Mouse (Mus musculus): ENCODE measurements around the gene Olfr985. TPM values are rescaled to one million over a fixed set of nuclear protein-coding genes. Genes with fewer than 3 reads are reported as not detected.

The Olfr985 gene
- polyA plus RNA-seq, 1 experiment from 2014 or later, result not detected

Other genes with a start within 250 kb of the Olfr985 start
- not detected in 2 replicates for gene Olfr229, start 222.8 kb downstream of the Olfr985 start, polyA plus RNA-seq (2016; fragmentation: Nextera tagmentation; extraction: Ambion mirVana)
- gene Olfr974, start 192.7 kb downstream of the Olfr985 start, polyA plus RNA-seq (2016; fragmentation: Nextera tagmentation; extraction: Ambion mirVana), result not detected in 2 replicates
- not detected in 2 replicates for gene Olfr975, start 178.1 kb downstream of the Olfr985 start, polyA plus RNA-seq (2016; fragmentation: Nextera tagmentation; extraction: Ambion mirVana)
- not detected in 2 replicates for gene Olfr976, start 169.1 kb downstream of the Olfr985 start, polyA plus RNA-seq (2016; fragmentation: Nextera tagmentation; extraction: Ambion mirVana)
- not detected in 2 replicates for gene Olfr978, start 138.1 kb downstream of the Olfr985 start, polyA plus RNA-seq (2016; fragmentation: Nextera tagmentation; extraction: Ambion mirVana)
- not detected in 2 replicates for gene Olfr979, start 126.7 kb downstream of the Olfr985 start, polyA plus RNA-seq (2016; fragmentation: Nextera tagmentation; extraction: Ambion mirVana)
- not detected in 2 replicates for gene Olfr980, start 120.6 kb downstream of the Olfr985 start, polyA plus RNA-seq (2016; fragmentation: Nextera tagmentation; extraction: Ambion mirVana)
- not detected in 2 replicates for gene Olfr981, start 108.7 kb downstream of the Olfr985 start, polyA plus RNA-seq (2016; fragmentation: Nextera tagmentation; extraction: Ambion mirVana)
- not detected in 2 replicates for gene Olfr982, start 56.4 kb downstream of the Olfr985 start, polyA plus RNA-seq (2016; fragmentation: Nextera tagmentation; extraction: Ambion mirVana)
- not detected in 2 replicates for gene Olfr983, start 36.6 kb downstream of the Olfr985 start, polyA plus RNA-seq (2016; fragmentation: Nextera tagmentation; extraction: Ambion mirVana)
- not detected in 2 replicates for gene Olfr984, start 16.0 kb downstream of the Olfr985 start, polyA plus RNA-seq (2016; fragmentation: Nextera tagmentation; extraction: Ambion mirVana)
- gene Tmem225, start 17.9 kb upstream of the Olfr985 start, polyA plus RNA-seq (2016; fragmentation: Nextera tagmentation; extraction: Ambion mirVana), result not detected in 2 replicates
- gene Olfr986, start 50.7 kb upstream of the Olfr985 start, polyA plus RNA-seq (2016; fragmentation: Nextera tagmentation; extraction: Ambion mirVana), result not detected in 2 replicates
- 7.5 and 8.4 TPM in 2 replicates for gene Zfp202, start 62.1 kb upstream of the Olfr985 start, polyA plus RNA-seq (2016; fragmentation: Nextera tagmentation; extraction: Ambion mirVana)
- 0.08 and 0.15 TPM in 2 replicates for gene Scn3b, start 139.0 kb upstream of the Olfr985 start, polyA plus RNA-seq (2016; fragmentation: Nextera tagmentation; extraction: Ambion mirVana)

Data from limb, embryonic 10.5 days (tissue).